Mouse (Mus musculus): ENCODE measurements around the gene Chrm4.

DNA sequence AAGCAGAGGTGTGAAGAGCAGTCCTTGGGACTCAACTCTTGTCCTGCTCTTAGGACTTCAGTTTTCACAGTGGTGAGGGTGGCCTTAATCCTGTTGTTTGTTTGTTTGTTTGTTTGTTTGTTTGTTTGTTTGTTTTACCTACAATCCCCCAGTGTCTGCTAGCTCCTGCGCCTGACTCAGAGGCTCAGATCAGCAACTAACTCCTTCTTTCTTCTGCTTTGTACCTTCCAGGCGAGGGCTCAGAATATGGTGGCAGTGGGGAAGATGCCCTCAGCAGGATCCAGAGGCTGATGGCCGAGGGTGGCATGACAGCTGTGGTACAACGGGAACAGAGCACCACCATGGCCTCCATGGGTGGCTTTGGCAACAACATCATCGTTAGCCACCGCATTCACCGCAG, 10.0 kb upstream of the Chrm4 start:
- no peak for TF ChIP-seq CTCF (IDR thresholded peaks at IDR 0.05; ENCODE audit: low read depth, low read length)
- TF ChIP-seq EP300 (IDR thresholded peaks at IDR 0.05; ENCODE audit: insufficient read depth, low read depth, low read length) = no peak
- TF ChIP-seq POLR2A (IDR thresholded peaks at IDR 0.05; ENCODE audit: insufficient read depth, low read length) = no peak
